Mouse (Mus musculus): Measurements from ENCODE around the gene Irf2.

- TF ChIP-seq CTCF (IDR thresholded peaks at IDR 0.05; ENCODE audit: borderline replicate concordance, extremely low read depth, insufficient read depth, insufficient read length): no peak
- TF ChIP-seq POLR2A (IDR thresholded peaks at IDR 0.05; ENCODE audit: borderline replicate concordance, extremely low read depth, insufficient read depth, insufficient read length, poor library complexity, severe bottlenecking): no peak
Measured at GRCm38 (mm10) chr8:46832399-46832798, 92.9 kb downstream of the Irf2 start.

All from brain, embryonic 14.5 days (tissue).